Mouse (Mus musculus) layer of hippocampus, adult 11-12 months (tissue): ENCODE results near the gene Bmp7.

ENCODE experiments used
- DNase-seq: peaks from one replicate; pipeline ENCODE4 v3.0.0; 2022; ENCODE audit warnings: low spot score

Bmp7 gene

GRCm38 (mm10) chr2:172909463-172909862 is 30.7 kb downstream of the Bmp7 start:
- DNase-seq, result no peak

GRCm38 (mm10) chr2:172906146-172906545 is 34.0 kb downstream of the Bmp7 start:
- no peak for DNase-seq

- DNase-seq, result no peak
Measured at GRCm38 (mm10) chr2:172905057-172905456, 35.1 kb downstream of the Bmp7 start.

GRCm38 (mm10) chr2:172904614-172905013 is 35.5 kb downstream of the Bmp7 start:
- DNase-seq, result no peak

GRCm38 (mm10) chr2:172903523-172903922 is 36.6 kb downstream of the Bmp7 start:
- no peak for DNase-seq

- no peak for DNase-seq
Measured at GRCm38 (mm10) chr2:172900954-172901701, 39.0 kb downstream of the Bmp7 start.

- DNase-seq, result no peak
Measured at GRCm38 (mm10) chr2:172889756-172890443, 50.2 kb downstream of the Bmp7 start.

GRCm38 (mm10) chr2:172889222-172889621 is 50.9 kb downstream of the Bmp7 start:
- no peak for DNase-seq

GRCm38 (mm10) chr2:172888147-172888546 is 52.0 kb downstream of the Bmp7 start:
- no peak for DNase-seq

- DNase-seq, result no peak
Measured at GRCm38 (mm10) chr2:172885861-172886260, 54.3 kb downstream of the Bmp7 start.

GRCm38 (mm10) chr2:172884584-172884983 is 55.5 kb downstream of the Bmp7 start:
- DNase-seq, result no peak

- DNase-seq, result no peak
Measured at GRCm38 (mm10) chr2:172875201-172875600, 64.9 kb downstream of the Bmp7 start.

- no peak for DNase-seq
Measured at GRCm38 (mm10) chr2:172866356-172866755, 73.8 kb downstream of the Bmp7 start.

- DNase-seq, result no peak
Measured at GRCm38 (mm10) chr2:172865165-172865564, 75.0 kb downstream of the Bmp7 start.

GRCm38 (mm10) chr2:172864566-172864965 is 75.6 kb downstream of the Bmp7 start:
- no peak for DNase-seq

- no peak for DNase-seq
Measured at GRCm38 (mm10) chr2:172863469-172863856, 76.7 kb downstream of the Bmp7 start.

GRCm38 (mm10) chr2:172862850-172863468 is 77.2 kb downstream of the Bmp7 start:
- peak; percentile 54 for DNase-seq

- DNase-seq, result no peak
Measured at GRCm38 (mm10) chr2:172862424-172862823, 77.7 kb downstream of the Bmp7 start.

- DNase-seq, result peak; percentile 19
Measured at GRCm38 (mm10) chr2:172861590-172861989, 78.5 kb downstream of the Bmp7 start.

GRCm38 (mm10) chr2:172860593-172860992 is 79.5 kb downstream of the Bmp7 start:
- no peak for DNase-seq

- DNase-seq, result no peak
Measured at GRCm38 (mm10) chr2:172860104-172860503, 80.0 kb downstream of the Bmp7 start.

- no peak for DNase-seq
Measured at GRCm38 (mm10) chr2:172857048-172857447, 83.1 kb downstream of the Bmp7 start.

- DNase-seq, result no peak
Measured at GRCm38 (mm10) chr2:172856549-172856948, 83.6 kb downstream of the Bmp7 start.
